Mouse (Mus musculus) embryonic fibroblast, embryonic 13.5 days (primary cell): ENCODE results near the gene Wdr73.

Source experiments
- CTCF ChIP-seq: IDR thresholded peaks from 2 replicates; pipeline ENCODE4 v1.5.1; 2011; ENCODE audit warnings: mild to moderate bottlenecking, control low read depth, low read length, moderate library complexity, borderline replicate concordance; ENCODE audit not compliant: insufficient read depth
- POLR2A ChIP-seq: IDR thresholded peaks from 2 replicates; pipeline ENCODE4 v1.6.1; 2011; ENCODE audit warnings: low read depth, mild to moderate bottlenecking, control low read depth, low read length, moderate library complexity

DNA sequence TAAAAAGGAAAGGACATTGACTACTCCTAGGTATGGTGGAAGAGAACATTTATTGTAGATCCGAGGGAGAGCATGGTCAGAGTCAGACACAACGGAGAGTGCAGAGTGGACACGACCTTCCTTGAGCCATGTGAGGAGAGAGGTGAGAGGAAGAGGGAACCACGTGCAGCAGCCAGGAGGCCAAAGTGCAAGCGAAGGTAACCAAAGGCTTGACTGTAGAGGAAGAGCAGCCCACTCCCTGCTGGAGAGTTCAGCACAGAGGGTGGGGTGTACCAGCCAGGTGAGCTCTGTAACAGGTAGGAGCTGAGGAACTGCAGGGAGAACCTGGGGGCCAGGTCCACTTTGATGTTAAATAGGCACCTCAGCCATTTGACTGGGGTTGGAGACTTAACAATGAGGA is 58.9 kb downstream of the Wdr73 start:
- TF ChIP-seq CTCF (no peak), POLR2A (no peak)
